Mouse (Mus musculus): ENCODE results near the gene Efhd2. TPM values are rescaled to one million over a fixed set of nuclear protein-coding genes. Genes with fewer than 3 reads are reported as not detected.

Efhd2 gene
- total RNA-seq, 4 experiments from 2014 or later, result 18.1 to 21.4 (median 19.6) TPM

DNA sequence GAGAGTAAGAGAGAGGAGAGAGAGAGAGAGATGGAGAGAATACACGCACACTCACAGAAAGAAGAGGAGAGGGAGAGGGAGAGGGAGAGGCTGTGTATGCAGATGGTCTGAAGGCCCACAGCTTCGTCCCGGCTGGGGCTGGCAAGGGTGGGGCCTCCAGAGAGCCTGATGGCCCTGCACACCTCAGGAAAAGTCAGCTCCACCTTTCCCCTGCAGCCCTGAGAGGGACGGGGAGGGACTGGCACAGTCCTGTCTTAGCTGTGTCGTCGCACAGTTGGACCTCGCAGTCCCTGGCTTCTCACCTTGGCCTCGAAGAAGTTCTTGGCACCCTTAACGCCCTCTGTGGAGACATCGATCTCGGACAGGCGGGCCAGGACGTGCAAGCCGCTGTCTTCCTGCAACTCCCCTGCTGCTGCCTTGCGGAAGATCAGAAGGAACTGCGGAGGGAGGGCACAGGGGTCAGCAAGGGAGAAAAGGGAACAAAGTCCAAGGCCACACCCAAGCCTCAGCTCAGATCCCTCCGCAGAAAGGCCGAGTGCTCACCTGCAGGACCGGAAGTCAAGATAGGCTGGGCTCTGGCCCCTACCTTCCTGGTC lies 14.4 kb downstream of the Efhd2 start:
- no peak for DNase-seq (ENCODE audit: low spot score)

DNA sequence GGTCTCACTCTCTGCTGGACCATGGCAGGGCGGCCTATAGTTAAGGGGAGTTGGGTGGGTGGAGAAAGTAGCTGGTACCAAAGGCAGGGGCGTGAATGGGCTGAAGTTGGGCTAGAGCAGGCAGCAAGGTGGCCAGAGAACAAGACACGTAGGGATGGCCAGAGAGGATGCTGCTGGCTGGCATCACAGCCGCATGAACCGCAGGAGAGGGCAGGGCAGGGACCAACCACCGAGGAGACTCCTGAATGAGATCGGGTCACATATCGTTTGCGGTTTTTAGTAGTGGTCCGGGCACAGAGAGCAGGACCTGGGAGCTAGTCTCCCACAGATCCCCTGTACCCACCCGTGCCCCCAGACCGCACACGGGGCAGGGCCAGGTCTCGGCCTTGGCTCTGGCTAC lies 15.4 kb downstream of the Efhd2 start:
- no peak for DNase-seq (ENCODE audit: low spot score)

DNA sequence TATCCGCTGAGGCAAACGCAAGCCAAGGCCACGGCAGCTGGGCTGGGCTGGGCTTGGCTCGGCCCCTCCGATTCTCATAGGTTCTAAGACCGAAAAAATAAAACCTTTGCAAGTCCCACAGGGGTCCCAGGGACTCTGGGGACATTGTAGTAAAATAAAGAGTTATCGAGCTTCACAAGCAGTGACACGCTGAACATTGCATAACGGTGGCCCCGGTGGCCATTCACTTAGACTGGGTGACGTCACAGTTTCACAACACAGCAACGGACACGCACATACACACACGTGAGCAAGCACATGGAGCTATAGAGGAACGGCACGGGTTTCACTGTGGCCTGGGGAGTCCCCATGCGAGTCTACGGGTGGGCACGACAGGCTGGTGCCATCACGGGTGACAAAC lies 16.2 kb downstream of the Efhd2 start:
- peak; percentile 33 for DNase-seq (ENCODE audit: low spot score)

DNA sequence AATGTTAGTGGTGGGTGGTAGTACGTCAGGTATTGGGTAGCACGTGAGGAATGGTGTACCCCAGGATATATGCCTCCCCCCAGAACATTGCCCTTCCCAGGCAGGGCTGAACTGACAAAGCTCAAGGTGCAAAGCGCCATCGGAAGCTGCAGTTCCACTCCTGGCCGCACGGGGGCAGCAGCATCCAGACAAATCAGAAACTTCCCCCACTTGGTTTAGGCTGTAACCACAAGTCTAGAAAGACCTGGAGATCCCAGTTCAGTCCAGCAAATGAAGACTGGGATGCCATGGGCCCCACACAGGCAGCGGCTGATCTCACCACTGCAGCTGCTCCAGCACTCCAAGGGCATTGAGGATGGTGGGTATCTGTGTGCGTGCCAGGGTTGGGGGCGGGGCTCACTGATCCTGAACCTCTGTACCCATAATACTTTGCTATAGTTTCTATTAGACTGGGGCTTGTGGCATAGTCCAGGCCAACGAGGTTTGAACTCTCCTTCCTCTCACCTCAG lies 17.2 kb downstream of the Efhd2 start:
- peak; percentile 77 for DNase-seq (ENCODE audit: low spot score)

DNA sequence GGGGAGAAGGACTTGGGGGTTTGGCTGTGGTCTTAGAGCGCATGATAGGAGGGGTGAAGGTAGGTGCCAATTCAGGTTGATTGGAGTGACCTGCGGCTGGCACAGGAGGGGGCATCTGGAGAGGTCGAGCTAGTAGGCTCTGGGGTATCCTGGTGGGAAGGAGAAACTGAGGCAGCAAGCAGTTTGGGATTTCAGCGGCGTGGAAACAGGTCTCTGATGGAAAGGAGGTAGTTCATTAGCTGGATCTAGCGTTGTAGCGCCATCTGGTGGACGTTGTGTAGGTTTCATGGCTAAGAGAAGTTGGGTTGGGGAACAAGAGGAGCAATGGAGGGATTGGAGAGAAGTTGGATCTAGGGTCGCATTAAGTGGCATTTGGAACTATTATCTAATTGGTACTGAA lies 21.3 kb downstream of the Efhd2 start:
- no peak for DNase-seq (ENCODE audit: low spot score)

DNA sequence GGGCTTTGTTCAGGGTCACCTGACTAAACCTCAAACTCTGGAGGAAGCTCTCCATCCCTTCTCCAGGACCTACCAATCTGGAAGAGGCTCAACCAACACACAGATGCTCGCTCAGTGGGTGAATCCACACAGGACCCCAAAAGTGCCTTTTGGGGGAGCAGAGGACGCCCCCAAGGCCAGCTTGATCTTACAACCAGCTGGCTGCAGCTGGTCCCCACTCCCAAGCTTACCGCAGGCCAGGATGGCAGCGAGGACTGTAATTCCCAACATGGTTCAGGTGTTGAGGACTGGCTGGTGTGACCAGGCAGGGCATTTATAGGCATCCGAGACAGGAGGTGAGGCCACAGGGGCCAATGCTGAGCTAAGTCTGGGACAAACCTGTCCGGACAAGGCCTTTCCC lies 28.7 kb downstream of the Efhd2 start, which contains the start of gene Ctrc:
Ctrc (minus strand) TSS at position 361 of the 400 bp plus-strand sequence.
- no peak for DNase-seq (ENCODE audit: low spot score)

DNA sequence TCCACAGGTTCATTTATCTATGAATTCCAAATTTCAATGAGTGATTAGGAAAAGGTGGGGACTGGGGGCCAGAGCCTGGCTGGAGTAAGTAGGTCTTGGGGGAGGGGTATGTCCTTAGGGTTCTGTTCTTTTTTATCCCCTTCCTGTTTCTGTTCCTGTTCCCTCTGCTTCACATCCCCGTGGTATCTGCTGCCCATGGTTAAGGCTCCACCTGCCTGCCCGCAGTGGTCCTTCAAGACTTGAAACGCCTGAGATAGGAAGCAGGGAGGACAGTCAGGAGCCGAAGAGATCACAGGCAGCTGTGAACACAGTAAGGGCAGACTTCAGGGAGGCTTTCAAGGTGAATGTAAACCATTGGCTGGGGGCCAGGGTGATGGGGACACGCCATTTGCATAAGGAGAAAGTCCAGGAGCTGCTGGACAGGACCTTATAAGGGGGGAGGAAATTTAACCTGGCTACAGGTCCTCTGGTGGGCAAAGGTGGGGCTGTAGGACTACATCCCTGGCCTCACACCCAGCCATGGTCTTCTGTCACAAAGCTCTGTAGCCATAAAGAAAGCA lies 40.1 kb downstream of the Efhd2 start:
- no peak for DNase-seq (ENCODE audit: low spot score)

DNA sequence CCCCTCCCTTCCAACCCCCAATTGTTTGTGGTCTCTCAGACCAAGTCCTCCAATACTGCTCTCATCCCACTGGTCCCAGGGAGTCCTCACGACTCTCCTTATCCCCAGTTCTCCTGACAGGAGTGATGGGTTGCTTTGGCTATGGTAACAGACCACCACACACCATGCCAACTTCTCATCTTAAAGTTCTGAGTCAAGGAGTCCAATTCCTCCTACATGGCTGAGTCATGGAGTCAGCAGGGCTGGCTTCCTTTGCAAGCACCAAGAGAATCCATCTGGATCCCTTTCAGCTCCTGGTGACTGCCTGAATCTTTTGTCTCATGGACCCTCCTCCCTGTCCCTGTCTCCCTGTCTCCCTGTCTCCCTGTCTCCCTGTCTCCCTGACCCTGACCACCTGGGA lies 40.8 kb downstream of the Efhd2 start:
- DNase-seq (ENCODE audit: low spot score), result no peak

DNA sequence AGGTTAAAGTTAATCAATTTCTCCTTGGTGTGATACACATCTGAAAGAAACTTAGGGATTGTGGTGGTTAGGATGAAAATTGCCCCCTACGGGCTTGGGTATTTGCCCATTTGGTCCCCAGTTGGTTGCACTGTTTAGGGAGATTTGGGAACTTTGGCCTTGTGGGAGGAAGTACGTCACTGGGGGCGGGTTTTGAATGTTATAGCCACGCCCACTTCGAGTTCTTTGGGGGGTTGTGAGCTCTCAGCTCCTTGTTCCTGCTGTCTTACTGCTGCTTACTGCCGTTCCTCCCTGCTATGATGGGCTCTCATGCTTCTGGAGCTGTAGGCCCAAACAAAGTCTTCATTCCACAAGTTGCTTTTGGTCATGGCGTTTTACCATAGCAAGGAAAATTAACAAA lies 43.4 kb downstream of the Efhd2 start:
- no peak for DNase-seq (ENCODE audit: low spot score)

DNA sequence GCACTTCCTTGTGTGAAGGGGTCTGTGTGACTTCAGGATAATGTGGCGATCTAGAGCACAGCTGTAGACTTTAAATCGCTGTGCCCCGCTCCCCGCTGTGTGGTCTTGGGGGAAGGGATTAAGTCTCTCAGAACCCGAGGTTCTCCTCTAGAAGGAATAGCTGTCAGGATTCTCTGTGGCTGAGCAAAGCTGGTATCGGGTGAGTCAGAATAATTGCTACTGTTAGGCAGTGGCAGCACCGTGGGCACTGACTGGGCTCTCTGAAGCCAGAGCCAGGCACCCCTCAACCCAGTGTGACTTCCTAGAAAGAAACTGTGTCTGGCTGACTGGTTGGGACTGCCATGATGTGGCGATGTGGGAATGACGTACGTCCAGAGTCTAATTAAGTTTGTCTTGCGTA lies 44.3 kb downstream of the Efhd2 start:
- DNase-seq (ENCODE audit: low spot score), result no peak

DNA sequence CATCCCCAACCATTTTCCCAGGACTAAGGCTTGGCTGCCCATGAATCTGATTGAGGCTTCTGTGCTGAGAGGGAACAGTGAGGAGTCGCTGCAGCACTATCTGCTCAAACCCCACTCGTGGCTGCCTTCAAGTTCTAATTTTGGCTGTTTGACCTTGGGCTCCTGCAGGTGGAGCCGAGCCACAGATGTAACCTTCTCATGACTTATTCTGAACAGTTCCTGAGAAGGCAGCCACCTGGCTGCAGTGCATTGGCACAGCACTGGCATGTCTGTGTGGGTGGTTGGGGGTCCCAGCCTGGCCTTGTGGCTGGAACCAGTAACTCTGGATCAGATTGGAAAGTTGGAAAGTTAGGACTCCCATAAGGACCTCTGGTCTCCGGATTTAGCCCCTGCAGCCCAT lies 46.5 kb downstream of the Efhd2 start:
- DNase-seq (ENCODE audit: low spot score), result peak; percentile 34

DNA sequence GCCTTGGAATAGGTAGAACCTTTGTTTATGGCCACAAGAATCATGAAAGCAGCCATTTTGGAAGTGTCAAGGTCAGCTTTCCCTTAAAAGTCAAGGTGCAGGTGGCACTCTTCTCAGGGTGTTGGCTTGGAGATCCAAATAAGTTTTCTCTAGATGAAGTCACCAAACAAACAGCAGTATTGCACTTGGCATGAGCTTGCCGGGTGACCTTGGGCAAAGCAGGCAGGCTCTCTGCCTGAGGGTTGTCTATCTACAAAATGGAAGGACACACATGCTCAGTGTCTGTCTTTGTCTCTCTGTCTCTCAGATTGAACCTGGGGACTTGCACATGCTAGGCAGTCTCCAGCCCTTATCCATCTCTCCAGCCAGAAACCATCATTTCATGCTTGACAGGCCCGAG lies 47.3 kb downstream of the Efhd2 start:
- DNase-seq (ENCODE audit: low spot score), result no peak

DNA sequence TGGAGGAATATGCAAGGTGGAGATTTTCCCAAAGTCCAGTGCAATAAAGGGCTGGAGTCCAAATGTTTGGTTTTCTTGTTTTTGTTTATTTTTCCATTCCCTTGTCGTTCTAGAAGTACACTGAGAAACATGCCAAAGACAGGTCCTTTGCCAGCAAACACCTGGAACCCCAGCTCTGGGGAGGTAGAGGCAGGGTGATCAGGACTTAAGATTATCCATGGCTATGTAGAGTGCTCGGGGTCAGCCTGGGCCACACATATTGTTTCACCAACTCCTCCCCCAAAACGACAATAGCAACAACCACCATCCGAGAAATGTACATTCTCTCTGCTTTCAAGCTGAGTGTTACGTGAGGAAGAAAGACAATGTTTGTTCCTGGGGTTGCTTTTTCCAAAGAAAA lies 48.7 kb downstream of the Efhd2 start, which contains the start of gene Cela2a:
Cela2a (minus strand) TSS at position 101 of the 400 bp plus-strand sequence.
- no peak for DNase-seq (ENCODE audit: low spot score)

DNA sequence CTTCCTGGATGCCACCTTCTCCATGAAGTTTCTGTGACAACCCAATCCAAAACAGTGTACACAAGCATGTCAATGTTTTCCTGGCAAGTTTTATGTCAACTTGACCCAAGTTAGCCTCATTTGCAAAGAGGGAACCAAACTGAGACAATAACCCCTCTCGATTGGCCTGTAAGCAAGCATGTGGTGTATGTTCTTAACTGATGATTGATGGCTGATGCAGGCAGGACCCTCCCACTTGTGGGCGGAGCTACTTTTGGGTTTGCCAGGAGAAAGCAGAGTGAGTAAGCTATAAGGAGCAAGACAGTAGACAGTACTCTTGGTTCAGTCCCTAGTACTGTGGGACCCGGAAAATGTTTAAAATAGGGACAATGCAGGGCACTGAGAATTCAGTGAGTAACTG lies 51.7 kb downstream of the Efhd2 start:
- no peak for DNase-seq (ENCODE audit: low spot score)

DNA sequence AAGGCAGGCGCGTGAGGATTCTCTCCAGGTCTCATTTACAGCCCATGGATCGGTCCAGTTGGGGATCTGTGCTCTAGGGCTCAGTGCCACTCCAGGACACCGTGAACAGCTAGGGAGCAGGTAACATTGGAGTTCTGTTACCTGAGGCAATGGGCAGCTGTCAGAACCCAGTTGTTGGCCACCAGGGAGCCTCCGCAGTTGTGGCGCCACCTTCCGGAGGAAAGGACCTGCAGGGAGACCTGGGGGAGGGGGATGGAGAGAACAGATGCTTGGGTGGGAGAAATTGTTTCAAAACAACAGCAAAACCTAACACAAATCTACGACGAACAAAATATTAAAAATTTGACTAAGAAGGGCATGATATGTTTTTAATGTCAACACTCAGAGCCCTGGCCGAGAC lies 52.6 kb downstream of the Efhd2 start:
- no peak for DNase-seq (ENCODE audit: low spot score)

DNA sequence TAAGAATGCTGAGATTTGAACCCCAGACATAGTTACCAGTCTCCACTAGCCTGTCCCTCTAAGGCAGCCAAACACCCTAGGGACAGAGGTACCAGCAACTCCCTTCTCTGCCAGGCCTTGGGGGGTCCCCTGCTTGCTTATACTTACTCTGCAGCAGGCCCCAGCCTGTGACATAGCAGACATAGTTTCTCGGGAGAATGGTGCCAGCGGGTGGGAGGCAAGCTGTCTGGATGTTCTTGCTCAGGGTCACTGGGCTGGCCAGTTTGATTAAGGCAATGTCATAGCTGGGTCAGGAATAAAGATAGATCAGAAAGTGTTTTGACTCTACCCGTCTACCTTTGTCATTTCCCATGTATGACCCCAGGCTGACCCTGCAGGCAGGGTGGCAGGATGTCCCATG lies 53.5 kb downstream of the Efhd2 start:
- DNase-seq (ENCODE audit: low spot score), result no peak

DNA sequence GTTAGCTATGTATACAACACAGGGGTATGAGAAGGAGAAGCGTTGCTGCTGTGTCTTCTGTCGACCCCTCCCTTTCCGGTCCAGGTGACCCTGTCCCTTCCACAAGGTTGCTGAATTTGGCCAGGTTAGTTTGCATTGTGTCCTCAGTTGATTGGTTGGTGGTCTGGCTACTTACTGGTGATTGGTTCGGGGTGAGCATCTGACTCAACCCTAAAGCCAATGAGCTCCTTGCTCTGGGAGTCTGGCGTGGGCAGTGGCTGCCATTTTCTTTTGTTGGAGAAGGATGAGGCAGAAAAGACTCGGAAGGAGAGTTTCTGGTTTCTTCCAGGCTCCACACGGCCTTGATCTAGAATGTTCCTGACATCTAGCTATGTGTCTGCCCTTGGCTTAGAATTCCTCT lies 55.4 kb downstream of the Efhd2 start:
- no peak for DNase-seq (ENCODE audit: low spot score)

DNA sequence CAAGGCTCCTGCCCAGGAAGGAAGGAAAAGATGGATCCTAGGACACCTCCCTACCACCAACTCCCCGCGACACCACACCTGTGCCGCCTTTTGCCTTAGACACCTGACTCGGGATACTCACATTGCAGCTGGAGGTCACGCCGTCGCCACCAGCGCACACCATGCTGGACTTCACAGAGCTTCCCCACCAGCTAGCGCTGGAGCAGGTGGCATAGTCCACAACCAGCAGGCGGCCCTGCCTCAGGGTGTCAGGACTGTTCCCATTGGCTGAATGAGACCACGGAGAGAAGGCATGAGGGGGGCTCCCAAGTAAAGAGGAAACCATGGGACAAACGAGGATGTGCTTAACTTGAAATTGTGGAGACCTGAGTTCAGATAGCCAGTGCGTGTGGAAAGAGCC lies 55.9 kb downstream of the Efhd2 start:
- no peak for DNase-seq (ENCODE audit: low spot score)

DNA sequence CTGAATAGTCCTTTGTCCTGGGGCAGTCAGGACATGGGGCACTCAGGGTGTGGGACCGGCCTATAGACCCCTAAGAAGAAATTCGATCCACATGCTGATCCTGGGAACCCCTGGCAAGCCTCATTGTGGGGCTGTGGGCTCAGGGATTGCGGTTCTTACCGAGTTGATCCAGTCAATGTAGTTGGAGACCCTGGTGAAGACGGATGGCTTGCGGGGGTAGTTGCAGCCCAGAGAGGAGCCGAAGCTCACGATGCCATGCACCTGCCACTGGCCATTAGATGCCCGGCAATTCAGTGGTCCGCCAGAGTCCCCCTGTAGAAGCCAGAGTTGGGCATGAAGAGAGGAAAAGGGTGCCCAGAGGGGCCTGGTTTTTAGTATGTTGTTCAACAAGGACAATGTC lies 57.0 kb downstream of the Efhd2 start:
- DNase-seq (ENCODE audit: low spot score), result no peak

DNA sequence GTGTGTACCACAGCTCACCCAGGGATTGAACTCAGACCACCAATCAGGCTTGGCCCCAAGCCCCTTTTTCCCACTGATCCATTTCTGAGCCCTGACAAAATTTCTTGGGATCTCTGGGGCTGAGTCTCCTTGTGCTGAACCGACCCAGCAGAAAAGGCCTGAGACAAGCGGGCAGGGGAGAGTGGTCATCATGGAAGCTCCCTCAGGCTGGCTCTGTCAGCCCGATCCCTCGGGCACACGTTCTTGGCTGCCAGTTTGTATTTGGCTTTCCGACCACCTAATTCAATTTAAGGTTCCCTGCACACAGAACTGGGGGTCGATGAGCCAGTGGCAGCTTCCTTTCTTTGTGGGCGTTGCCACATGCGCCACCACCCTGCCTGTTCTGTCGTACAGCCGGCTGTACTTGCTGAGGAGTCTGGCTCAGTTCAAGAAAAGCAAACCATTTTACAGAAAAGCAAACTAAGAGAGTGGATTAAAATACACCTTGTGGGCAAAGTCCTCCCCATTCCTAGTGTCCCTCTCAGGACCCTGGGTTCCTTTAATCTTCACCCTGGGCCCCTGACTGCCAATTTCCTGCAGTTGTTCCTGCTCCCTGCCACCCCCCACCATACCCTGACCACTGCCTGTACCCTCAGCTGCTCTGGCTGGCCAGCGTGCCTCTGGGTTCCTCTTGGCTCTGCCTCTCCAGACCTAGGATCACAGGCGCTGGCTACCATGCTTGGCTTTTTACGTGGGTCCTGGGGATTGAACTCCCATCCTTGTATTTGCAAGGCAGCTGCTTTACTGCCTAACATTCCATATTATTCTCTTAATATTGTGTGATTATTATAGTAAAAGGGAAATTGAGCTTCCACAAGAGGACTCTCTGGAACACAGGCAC lies 57.7 kb downstream of the Efhd2 start:
- DNase-seq (ENCODE audit: low spot score), result no peak

DNA sequence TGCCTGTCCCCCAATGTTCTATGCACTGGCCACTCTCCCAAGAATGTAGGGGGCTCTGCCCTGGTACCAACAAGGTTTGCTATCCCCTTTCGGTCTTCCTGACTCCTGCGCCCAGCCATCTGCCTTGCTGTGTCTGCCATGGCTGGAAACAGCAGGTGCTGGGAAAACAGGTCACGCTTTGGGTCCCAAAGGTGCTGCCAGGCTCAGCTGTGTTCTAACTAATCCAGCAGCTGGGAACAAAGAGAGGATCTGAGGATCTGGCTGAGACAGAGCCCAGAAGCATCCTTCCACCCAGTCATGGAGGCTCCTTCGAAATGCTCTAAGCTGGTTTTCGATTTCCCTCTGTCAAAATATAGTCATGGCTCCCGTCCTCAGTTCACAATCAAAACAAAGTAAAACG lies 58.5 kb downstream of the Efhd2 start:
- no peak for DNase-seq (ENCODE audit: low spot score)

DNA sequence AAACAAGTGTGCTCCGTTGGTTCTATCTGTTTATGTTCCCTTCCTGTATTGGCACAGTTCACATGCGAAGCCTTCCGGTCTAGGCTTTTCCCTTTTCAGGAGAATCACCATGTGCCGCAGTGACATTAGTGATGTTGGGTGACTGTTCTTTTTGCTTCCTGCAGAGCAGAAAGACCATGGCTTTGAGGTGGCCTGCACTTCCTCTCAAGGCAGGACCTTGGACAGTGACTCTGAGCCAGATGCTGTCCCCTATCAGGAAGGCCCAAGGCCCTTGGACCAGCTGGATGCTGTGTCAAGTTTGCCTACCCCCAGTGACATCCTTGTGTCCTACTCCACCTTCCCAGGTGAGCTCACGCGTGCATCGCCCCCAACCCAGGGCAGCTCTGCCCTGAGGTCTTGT lies 63.3 kb downstream of the Efhd2 start:
- no peak for DNase-seq (ENCODE audit: low spot score)

DNA sequence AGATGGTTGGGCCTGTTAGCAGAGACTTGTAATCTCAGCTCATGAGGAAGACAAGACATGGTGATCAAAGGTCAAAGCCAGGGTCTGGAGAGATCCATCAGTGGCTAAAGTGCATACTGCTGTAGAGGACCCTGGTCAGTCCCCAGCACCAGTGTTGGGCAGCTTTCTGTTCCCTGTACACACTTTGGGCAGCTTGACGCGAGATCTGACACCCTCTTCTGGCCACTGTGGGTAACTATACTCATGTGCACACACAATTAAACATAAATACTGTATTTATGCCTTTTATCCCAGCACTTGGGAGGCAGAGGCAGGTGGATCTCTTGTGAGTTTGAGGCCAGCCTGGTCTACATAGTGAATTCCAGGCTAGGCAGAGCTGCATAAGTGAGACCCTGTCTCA lies 63.7 kb downstream of the Efhd2 start:
- DNase-seq (ENCODE audit: low spot score), result no peak
